Mouse (Mus musculus) R1 (cell line): ENCODE data around the gene Plk2.

Experiments
- DNase-seq: peaks from one replicate; pipeline ENCODE4 v3.0.0-alpha.2; 2018; ENCODE audit warnings: low read depth, low spot score

The Plk2 gene

GRCm38 (mm10) chr13:110406152-110406551 is 11.3 kb downstream of the Plk2 start:
- peak; percentile 40 for DNase-seq

- DNase-seq = no peak
Observed at GRCm38 (mm10) chr13:110412572-110413209, 17.8 kb downstream of the Plk2 start.

GRCm38 (mm10) chr13:110418656-110419055 is 23.8 kb downstream of the Plk2 start:
- no peak for DNase-seq

GRCm38 (mm10) chr13:110419640-110420039 is 24.8 kb downstream of the Plk2 start:
- no peak for DNase-seq

GRCm38 (mm10) chr13:110422434-110422833 is 27.6 kb downstream of the Plk2 start:
- DNase-seq = no peak

GRCm38 (mm10) chr13:110425512-110426222 is 30.8 kb downstream of the Plk2 start:
- no peak for DNase-seq

- DNase-seq = no peak
Observed at GRCm38 (mm10) chr13:110431388-110431787, 36.5 kb downstream of the Plk2 start.

GRCm38 (mm10) chr13:110432062-110432566 is 37.3 kb downstream of the Plk2 start:
- DNase-seq = no peak

- DNase-seq = no peak
Observed at GRCm38 (mm10) chr13:110432613-110433012, 37.8 kb downstream of the Plk2 start.

- peak; percentile 68 for DNase-seq
Observed at GRCm38 (mm10) chr13:110436692-110437091, 41.8 kb downstream of the Plk2 start.

GRCm38 (mm10) chr13:110438624-110439023 is 43.8 kb downstream of the Plk2 start:
- DNase-seq = no peak

- DNase-seq = no peak
Observed at GRCm38 (mm10) chr13:110444335-110444734, 49.5 kb downstream of the Plk2 start.

- no peak for DNase-seq
Observed at GRCm38 (mm10) chr13:110444894-110445293, 50.0 kb downstream of the Plk2 start.

GRCm38 (mm10) chr13:110446434-110446833 is 51.6 kb downstream of the Plk2 start:
- no peak for DNase-seq

- DNase-seq = no peak
Observed at GRCm38 (mm10) chr13:110450056-110450455, 55.2 kb downstream of the Plk2 start.
